ENCODE assay signal across 9 mouse cellular contexts in genomic region chr13:109440881-109441280, GRCm38 (mm10).
DNase-seq lines count a peak whose midpoint lies in the region; ATAC-seq lines count a peak whose summit lies in the region.
"Had no signal": no experiment of that assay in that cellular context is flagged by ENCODE, and none has a peak within 500 bp of the region (broad histone marks: within the 10 kb centered on the region; RNA-seq: fewer than 3 reads in every experiment).

No protein-coding gene starts in this region.

- ATAC-seq in forebrain, embryonic 11.5 days (replicated peaks; ENCODE audit: low FRiP score) = peak; percentile 98
- peak; percentile 97 for ATAC-seq in heart, embryonic 15.5 days (replicated peaks; ENCODE audit: insufficient number of reproducible peaks, insufficient read depth, low FRiP score, low read depth)
- peak; percentile 80 for ATAC-seq in liver, embryonic 12.5 days

- no peaks in the 10 kb centered on the region for H3K9me3 ChIP-seq in forebrain, embryonic 11.5 days (ENCODE audit: control insufficient read depth, low read length)
- H3K9me3 ChIP-seq in heart, embryonic 15.5 days (replicated peaks) = no peaks in the 10 kb centered on the region
- no peaks in the 10 kb centered on the region for H3K9me3 ChIP-seq in liver, embryonic 12.5 days (replicated peaks)
- H3K9me3 ChIP-seq: G1E had no signal

- H3K36me3 ChIP-seq in forebrain, embryonic 11.5 days (ENCODE audit: control insufficient read depth, insufficient read depth, low read length) = no peaks in the 10 kb centered on the region
- H3K36me3 ChIP-seq in heart, embryonic 15.5 days = no peaks in the 10 kb centered on the region
- no peaks in the 10 kb centered on the region for H3K36me3 ChIP-seq in liver, embryonic 12.5 days
- no peaks in the 10 kb centered on the region for H3K36me3 ChIP-seq in splenic B cell, adult 2 months (ENCODE audit: control insufficient read depth, insufficient read depth, low read length, poor library complexity, severe bottlenecking)
- H3K36me3 ChIP-seq: G1E had no signal

- under 1% methylated on average over 12 of the region's 12 CpGs for WGBS in forebrain, embryonic 11.5 days
- WGBS in heart, embryonic 15.5 days = under 1% methylated on average over 12 of the region's 12 CpGs
- 3% methylated on average over 12 of the region's 12 CpGs for WGBS in liver, embryonic 12.5 days (ENCODE audit: insufficient replicate concordance)

- peak overlapping the region; percentile 48 for H3K9ac ChIP-seq in forebrain, embryonic 11.5 days (ENCODE audit: low read length)
- H3K9ac ChIP-seq in heart, embryonic 15.5 days = peak overlapping the region; percentile 53
- no peak overlapping the region for H3K9ac ChIP-seq in liver, embryonic 12.5 days

- peak overlapping the region; percentile 49 for H3K4me2 ChIP-seq in forebrain, embryonic 11.5 days (ENCODE audit: low read depth, low read length, severe bottlenecking)
- peak overlapping the region; percentile 89 for H3K4me2 ChIP-seq in heart, embryonic 15.5 days
- peak overlapping the region; percentile 60 for H3K4me2 ChIP-seq in liver, embryonic 12.5 days

- peaks cover 5% of the 10 kb centered on the region; the same call in 1 of the 2 replicates for H3K4me1 ChIP-seq in forebrain, embryonic 11.5 days (replicated peaks; ENCODE audit: control insufficient read depth, insufficient read depth, low read length)
- H3K4me1 ChIP-seq in heart, embryonic 15.5 days (replicated peaks) = peaks cover 2% of the 10 kb centered on the region; the same call in 1 of the 2 replicates
- no peaks in the 10 kb centered on the region; the same call in 1 of the 2 replicates for H3K4me1 ChIP-seq in liver, embryonic 12.5 days

- peak overlapping the region; percentile 30 for H3K4me3 ChIP-seq in forebrain, embryonic 11.5 days (ENCODE audit: low read depth, low read length)
- peak overlapping the region; percentile 60 for H3K4me3 ChIP-seq in heart, embryonic 15.5 days
- H3K4me3 ChIP-seq in liver, embryonic 12.5 days = peak overlapping the region; percentile 45

- no peaks in the 10 kb centered on the region for H3K27me3 ChIP-seq in forebrain, embryonic 11.5 days (ENCODE audit: control insufficient read depth, insufficient read depth, low read length)
- no peaks in the 10 kb centered on the region for H3K27me3 ChIP-seq in heart, embryonic 15.5 days
- H3K27me3 ChIP-seq in liver, embryonic 12.5 days (replicated peaks) = no peaks in the 10 kb centered on the region
- no peaks in the 10 kb centered on the region for H3K27me3 ChIP-seq in splenic B cell, adult 2 months (ENCODE audit: control insufficient read depth, insufficient read depth, low read length, poor library complexity, severe bottlenecking)

- DNase-seq in B cell, adult 2 months = peak; percentile 68 to 69
- DNase-seq in brain, embryonic 18.5 days (ENCODE audit: low read depth, low spot score) = peak; percentile 88
- DNase-seq in forebrain, embryonic 11.5 days (ENCODE audit: low spot score) = peak; percentile 90
- peak; percentile 93 for DNase-seq in kidney, postnatal 14 days
- DNase-seq in naive thymus-derived CD4-positive, alpha-beta T cell, adult 2 months (ENCODE audit: low read depth) = peak; percentile 35
- DNase-seq in splenic B cell, adult 2 months (ENCODE audit: low read depth, low spot score) = peak; percentile 56

- H3K27ac ChIP-seq in forebrain, embryonic 11.5 days (ENCODE audit: low read depth, low read length) = peak overlapping the region; percentile 39
- H3K27ac ChIP-seq in heart, embryonic 15.5 days = peak overlapping the region; percentile 86
- peak overlapping the region; percentile 22; the same call in 1 of the 2 replicates for H3K27ac ChIP-seq in liver, embryonic 12.5 days

Comparison
In these comparisons a context has a peak if more than half of its experiments do, and no peak if none do; other contexts are left out.
1. Peak in every context shown above with its lines: DNase-seq, ATAC-seq, H3K4me3 ChIP-seq and H3K27ac ChIP-seq.
2. DNase-seq: peak in every context shown above with its lines; median percentile 93 in kidney, postnatal 14 days; 90 in forebrain, embryonic 11.5 days; 88 in brain, embryonic 18.5 days; 68 in B cell, adult 2 months; 56 in splenic B cell, adult 2 months; 35 in naive thymus-derived CD4-positive, alpha-beta T cell, adult 2 months.
3. H3K27ac ChIP-seq: peak in every context shown above with its lines; median percentile 86 in heart, embryonic 15.5 days; 39 in forebrain, embryonic 11.5 days; 22 in liver, embryonic 12.5 days.